Mouse (Mus musculus): ENCODE data around the gene Glyatl3. TPM values are rescaled to one million over a fixed set of nuclear protein-coding genes. Genes with fewer than 3 reads are reported as not detected.

Glyatl3 gene
- polyA plus RNA-seq, 1 experiment, result not detected

- TF ChIP-seq CTCF (IDR thresholded peaks at IDR 0.05; ENCODE audit: extremely low read depth, insufficient read depth, low read length), result no peak
- H3K4me3 ChIP-seq (ENCODE audit: insufficient read depth, low read length), result no peak overlapping the region
- no peaks in the 10 kb centered on the region for H3K4me1 ChIP-seq (ENCODE audit: control insufficient read depth, insufficient read depth, low read length)
- no peak overlapping the region for H3K27ac ChIP-seq (ENCODE audit: insufficient read depth, low read length)
Measured at GRCm38 (mm10) chr17:40896863-40897262, 17.3 kb downstream of the Glyatl3 start.

GRCm38 (mm10) chr17:40887849-40888536 is 26.2 kb downstream of the Glyatl3 start:
- TF ChIP-seq CTCF (IDR thresholded peaks at IDR 0.05; ENCODE audit: extremely low read depth, insufficient read depth, low read length) (no peak), POLR2A (IDR thresholded peaks at IDR 0.05; ENCODE audit: extremely low read depth, insufficient read depth, low read length) (no peak)
- Histone ChIP-seq H3K4me1 (ENCODE audit: control insufficient read depth, insufficient read depth, low read length) (no peaks in the 10 kb centered on the region), H3K4me3 (ENCODE audit: insufficient read depth, low read length) (no peak overlapping the region), H3K27ac (ENCODE audit: insufficient read depth, low read length) (no peak overlapping the region)

GRCm38 (mm10) chr17:40885155-40885554 is 29.0 kb downstream of the Glyatl3 start:
- no peaks in the 10 kb centered on the region for H3K4me1 ChIP-seq (ENCODE audit: control insufficient read depth, insufficient read depth, low read length)
- no peak overlapping the region for H3K27ac ChIP-seq (ENCODE audit: insufficient read depth, low read length)
- no peak for TF ChIP-seq CTCF (IDR thresholded peaks at IDR 0.05; ENCODE audit: extremely low read depth, insufficient read depth, low read length)
- TF ChIP-seq POLR2A (IDR thresholded peaks at IDR 0.05; ENCODE audit: extremely low read depth, insufficient read depth, low read length), result no peak
- H3K4me3 ChIP-seq (ENCODE audit: insufficient read depth, low read length), result no peak overlapping the region

DNA sequence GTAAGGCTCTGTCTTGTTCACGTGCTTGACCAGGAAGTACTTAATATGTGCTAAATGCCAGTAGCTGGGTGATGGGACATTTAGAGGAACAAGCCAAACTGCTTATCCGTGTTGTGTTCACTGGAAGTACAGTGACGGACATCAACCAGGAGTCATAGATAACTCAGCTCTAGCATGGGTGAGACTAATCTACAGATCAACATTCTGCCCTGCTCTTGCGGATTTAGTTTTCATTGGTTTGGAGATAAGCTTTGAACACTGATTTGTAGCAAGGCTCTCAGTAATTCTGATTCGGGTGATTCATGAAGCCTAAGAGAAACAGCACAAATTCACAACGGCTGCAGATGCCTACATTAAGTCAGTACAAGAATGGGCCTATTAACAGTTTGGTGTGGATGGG is 32.0 kb downstream of the Glyatl3 start:
- TF ChIP-seq CTCF (IDR thresholded peaks at IDR 0.05; ENCODE audit: extremely low read depth, insufficient read depth, low read length), result no peak
- TF ChIP-seq POLR2A (IDR thresholded peaks at IDR 0.05; ENCODE audit: extremely low read depth, insufficient read depth, low read length), result no peak
- H3K27ac ChIP-seq (ENCODE audit: insufficient read depth, low read length), result no peak overlapping the region
- H3K4me1 ChIP-seq (ENCODE audit: control insufficient read depth, insufficient read depth, low read length), result no peaks in the 10 kb centered on the region
- no peak overlapping the region for H3K4me3 ChIP-seq (ENCODE audit: insufficient read depth, low read length)

DNA sequence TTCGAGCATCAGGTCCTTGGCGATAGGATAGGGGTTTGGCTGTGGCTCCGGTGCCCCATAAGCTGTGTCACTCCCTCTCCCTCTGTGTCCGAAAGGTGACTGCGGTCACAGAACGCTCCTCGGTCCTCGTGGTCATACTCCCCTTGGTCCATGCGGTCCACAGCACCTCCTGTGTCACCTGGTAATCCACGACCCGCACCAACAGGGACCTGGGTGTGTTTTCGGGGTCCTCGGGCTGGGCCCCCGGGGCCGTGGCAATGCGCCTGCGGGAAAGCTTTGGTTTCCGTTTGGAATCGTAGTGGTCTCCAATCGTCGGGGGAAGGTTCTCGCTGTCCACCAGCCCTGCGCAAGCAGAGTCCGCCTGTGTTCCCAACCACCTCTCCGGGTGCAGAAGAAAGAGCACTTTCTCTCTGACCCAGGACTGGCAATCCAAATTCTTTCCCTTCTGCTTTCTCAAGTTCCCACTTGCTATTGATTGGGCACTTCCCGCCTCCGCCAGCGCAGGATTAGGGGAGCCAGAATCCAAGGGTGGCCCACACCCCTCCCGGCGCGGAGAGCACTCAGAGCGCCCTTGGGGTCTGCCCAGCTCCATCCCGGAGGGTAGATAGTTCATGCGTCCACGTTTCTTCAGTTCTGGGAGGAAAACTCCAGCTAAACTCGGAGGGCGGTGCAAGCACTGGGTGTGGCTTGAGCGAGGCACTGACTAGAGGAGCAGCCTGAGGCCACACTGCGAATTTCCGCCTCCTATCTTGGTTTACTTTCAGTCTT is 34.0 kb downstream of the Glyatl3 start, which contains the start of gene 9130008F23Rik:
Gene 9130008F23Rik (minus strand): TSS at position 636 of the 768 bp plus-strand sequence.
- no peaks in the 10 kb centered on the region for H3K4me1 ChIP-seq (ENCODE audit: control insufficient read depth, insufficient read depth, low read length)
- H3K4me3 ChIP-seq (ENCODE audit: insufficient read depth, low read length), result peak within 1 kb of the TSS; percentile 68
- H3K27ac ChIP-seq (ENCODE audit: insufficient read depth, low read length), result no peak within 1 kb of the TSS
- TF ChIP-seq CTCF (IDR thresholded peaks at IDR 0.05; ENCODE audit: extremely low read depth, insufficient read depth, low read length) (no peak), POLR2A (IDR thresholded peaks at IDR 0.05; ENCODE audit: extremely low read depth, insufficient read depth, low read length) (no peak)

DNA sequence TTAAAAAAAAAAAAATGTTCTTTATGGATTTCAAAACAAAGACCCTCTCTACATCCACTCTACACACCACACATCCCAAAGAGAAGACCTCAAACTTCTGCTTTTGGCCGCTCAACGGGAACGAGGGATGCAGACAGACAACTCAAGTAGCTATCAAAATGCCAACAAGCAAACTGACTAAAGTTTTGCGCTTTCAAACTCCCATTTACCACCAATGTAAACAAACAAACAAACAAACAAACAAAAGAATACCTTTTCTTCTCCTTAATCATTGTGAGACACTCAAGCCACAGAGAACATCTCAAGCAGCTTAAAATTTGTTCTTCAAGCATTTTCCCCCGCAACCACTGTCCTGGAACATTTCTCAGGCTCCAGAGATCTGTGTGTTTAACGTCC is 34.6 kb downstream of the Glyatl3 start:
- TF ChIP-seq CTCF (IDR thresholded peaks at IDR 0.05; ENCODE audit: extremely low read depth, insufficient read depth, low read length) (no peak), POLR2A (IDR thresholded peaks at IDR 0.05; ENCODE audit: extremely low read depth, insufficient read depth, low read length) (no peak)
- Histone ChIP-seq H3K4me1 (ENCODE audit: control insufficient read depth, insufficient read depth, low read length) (no peaks in the 10 kb centered on the region), H3K4me3 (ENCODE audit: insufficient read depth, low read length) (peak overlapping the region; percentile 68), H3K27ac (ENCODE audit: insufficient read depth, low read length) (no peak overlapping the region)

DNA sequence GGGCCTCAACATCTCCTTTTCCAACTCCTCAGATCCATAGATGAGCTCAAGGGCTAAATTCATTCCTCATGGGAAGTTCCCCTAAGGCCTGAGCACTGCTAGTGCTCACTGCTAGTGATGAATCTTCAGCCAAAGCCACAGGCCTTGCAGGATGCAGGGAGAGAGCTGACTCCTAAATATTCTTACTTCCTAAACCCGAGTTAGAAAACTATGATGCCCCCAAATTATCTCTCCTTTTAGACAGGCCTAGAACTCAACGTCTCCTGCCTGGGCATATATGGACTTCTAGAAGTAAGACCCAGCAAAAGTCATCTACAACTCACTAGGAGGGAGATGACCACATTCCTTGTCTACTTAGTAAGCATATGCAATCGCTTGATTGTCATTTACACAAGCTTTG is 36.4 kb downstream of the Glyatl3 start:
- H3K4me1 ChIP-seq (ENCODE audit: control insufficient read depth, insufficient read depth, low read length), result no peaks in the 10 kb centered on the region
- TF ChIP-seq CTCF (IDR thresholded peaks at IDR 0.05; ENCODE audit: extremely low read depth, insufficient read depth, low read length) (no peak), POLR2A (IDR thresholded peaks at IDR 0.05; ENCODE audit: extremely low read depth, insufficient read depth, low read length) (no peak)
- H3K4me3 ChIP-seq (ENCODE audit: insufficient read depth, low read length), result no peak overlapping the region
- no peak overlapping the region for H3K27ac ChIP-seq (ENCODE audit: insufficient read depth, low read length)

DNA sequence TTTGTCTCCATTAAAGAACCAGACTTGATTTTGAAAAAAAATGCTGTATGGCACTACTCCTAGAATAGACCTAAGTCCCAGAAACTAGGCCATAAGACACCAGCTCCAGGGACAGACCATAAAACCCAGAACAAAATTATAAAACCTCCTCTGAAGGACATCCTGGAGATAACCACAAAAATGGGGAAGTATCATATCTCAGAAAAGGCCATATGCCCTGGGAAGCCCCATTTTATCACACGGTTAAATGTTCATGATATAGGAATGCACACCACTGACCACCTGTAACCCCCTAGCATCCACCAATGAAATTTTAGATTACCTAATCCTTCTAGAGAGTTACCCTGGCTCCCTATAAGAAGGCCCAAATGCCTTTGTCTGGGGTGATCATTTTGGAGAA is 38.6 kb downstream of the Glyatl3 start:
- Histone ChIP-seq H3K27ac (ENCODE audit: insufficient read depth, low read length) (no peak overlapping the region), H3K4me1 (ENCODE audit: control insufficient read depth, insufficient read depth, low read length) (no peaks in the 10 kb centered on the region), H3K4me3 (ENCODE audit: insufficient read depth, low read length) (no peak overlapping the region)
- TF ChIP-seq CTCF (IDR thresholded peaks at IDR 0.05; ENCODE audit: extremely low read depth, insufficient read depth, low read length) (no peak), POLR2A (IDR thresholded peaks at IDR 0.05; ENCODE audit: extremely low read depth, insufficient read depth, low read length) (no peak)

DNA sequence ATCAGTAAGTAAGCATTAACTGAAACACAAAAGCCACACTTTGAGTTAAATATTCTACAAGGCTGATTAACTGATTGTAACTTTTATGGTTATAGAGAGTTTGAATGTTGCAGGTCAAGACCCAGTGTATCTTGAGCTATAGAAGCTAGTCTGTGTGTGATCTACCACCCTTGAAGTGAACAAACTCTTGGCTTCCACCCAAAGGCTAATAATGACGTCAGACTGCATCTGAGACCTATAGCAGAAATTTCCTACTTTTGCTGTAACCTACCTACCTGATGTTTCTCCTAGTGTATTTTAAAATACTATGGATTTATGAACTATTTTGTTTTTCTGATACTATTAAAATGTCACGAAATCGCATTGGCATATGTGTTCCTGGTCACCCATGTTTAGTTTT is 39.4 kb downstream of the Glyatl3 start:
- Histone ChIP-seq H3K4me1 (ENCODE audit: control insufficient read depth, insufficient read depth, low read length) (no peaks in the 10 kb centered on the region), H3K4me3 (ENCODE audit: insufficient read depth, low read length) (no peak overlapping the region), H3K27ac (ENCODE audit: insufficient read depth, low read length) (no peak overlapping the region)
- no peak for TF ChIP-seq CTCF (IDR thresholded peaks at IDR 0.05; ENCODE audit: extremely low read depth, insufficient read depth, low read length)
- TF ChIP-seq POLR2A (IDR thresholded peaks at IDR 0.05; ENCODE audit: extremely low read depth, insufficient read depth, low read length), result no peak

GRCm38 (mm10) chr17:40873582-40874011 is 40.6 kb downstream of the Glyatl3 start:
- TF ChIP-seq CTCF (IDR thresholded peaks at IDR 0.05; ENCODE audit: extremely low read depth, insufficient read depth, low read length), result no peak
- TF ChIP-seq POLR2A (IDR thresholded peaks at IDR 0.05; ENCODE audit: extremely low read depth, insufficient read depth, low read length), result no peak
- Histone ChIP-seq H3K4me3 (ENCODE audit: insufficient read depth, low read length) (no peak overlapping the region), H3K27ac (ENCODE audit: insufficient read depth, low read length) (no peak overlapping the region), H3K4me1 (ENCODE audit: control insufficient read depth, insufficient read depth, low read length) (no peaks in the 10 kb centered on the region)
